Mouse (Mus musculus): ENCODE data around the gene Scn2b. TPM values are rescaled to one million over a fixed set of nuclear protein-coding genes. Genes with fewer than 3 reads are reported as not detected.

Scn2b gene
- polyA plus RNA-seq, 1 experiment: 0.83 TPM

DNA sequence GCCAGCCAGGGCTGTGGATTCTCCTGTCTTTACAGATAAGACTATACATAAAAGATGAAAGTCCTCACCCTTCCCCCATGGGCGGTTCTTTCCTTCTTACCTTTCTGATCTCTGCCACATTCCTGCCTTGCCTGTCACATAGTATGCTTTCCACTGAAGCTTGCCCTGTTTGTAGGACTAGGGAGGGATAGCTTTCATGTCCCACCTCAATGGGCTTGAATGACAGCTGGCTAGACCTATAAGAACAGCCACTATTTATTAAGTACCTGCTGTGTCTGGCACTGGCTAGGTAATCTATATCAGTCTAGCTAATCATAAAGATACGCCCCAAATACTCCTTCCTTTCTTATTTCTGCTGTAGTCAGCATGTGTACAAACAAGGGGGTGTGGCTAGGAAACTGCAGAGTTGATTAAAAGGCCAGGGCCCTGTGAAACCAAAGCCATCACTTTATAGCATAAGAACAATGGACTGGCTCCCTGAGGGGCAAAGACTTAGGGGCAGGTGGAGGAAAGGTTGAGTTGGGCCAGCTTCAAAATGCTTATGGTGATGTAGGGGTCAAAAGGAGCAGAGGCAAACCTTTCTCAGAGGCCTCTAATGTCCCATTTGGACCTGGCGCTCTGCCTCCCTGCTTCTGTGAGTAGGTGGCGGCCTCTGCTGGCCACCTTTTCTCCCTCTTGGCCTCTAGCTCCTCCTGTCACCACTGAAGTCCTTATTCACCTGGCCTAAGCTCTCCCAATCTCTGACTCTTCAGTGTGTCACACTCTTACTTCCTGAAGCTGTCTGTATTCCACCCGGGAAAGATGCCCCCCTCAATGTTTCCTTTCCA, 16.1 kb downstream of the Scn2b start:
- TF ChIP-seq CTCF (IDR thresholded peaks at IDR 0.05; ENCODE audit: borderline replicate concordance, insufficient read depth, low read length) (peak; percentile 69), POLR2A (IDR thresholded peaks at IDR 0.05; ENCODE audit: low read depth, low read length) (no peak)
- H3K27ac ChIP-seq (ENCODE audit: insufficient read depth, low read length): no peak overlapping the region
- no peak overlapping the region for H3K4me3 ChIP-seq (ENCODE audit: insufficient read depth, low read length)
- no peaks in the 10 kb centered on the region for H3K4me1 ChIP-seq (ENCODE audit: control insufficient read depth, insufficient read depth, low read length)

DNA sequence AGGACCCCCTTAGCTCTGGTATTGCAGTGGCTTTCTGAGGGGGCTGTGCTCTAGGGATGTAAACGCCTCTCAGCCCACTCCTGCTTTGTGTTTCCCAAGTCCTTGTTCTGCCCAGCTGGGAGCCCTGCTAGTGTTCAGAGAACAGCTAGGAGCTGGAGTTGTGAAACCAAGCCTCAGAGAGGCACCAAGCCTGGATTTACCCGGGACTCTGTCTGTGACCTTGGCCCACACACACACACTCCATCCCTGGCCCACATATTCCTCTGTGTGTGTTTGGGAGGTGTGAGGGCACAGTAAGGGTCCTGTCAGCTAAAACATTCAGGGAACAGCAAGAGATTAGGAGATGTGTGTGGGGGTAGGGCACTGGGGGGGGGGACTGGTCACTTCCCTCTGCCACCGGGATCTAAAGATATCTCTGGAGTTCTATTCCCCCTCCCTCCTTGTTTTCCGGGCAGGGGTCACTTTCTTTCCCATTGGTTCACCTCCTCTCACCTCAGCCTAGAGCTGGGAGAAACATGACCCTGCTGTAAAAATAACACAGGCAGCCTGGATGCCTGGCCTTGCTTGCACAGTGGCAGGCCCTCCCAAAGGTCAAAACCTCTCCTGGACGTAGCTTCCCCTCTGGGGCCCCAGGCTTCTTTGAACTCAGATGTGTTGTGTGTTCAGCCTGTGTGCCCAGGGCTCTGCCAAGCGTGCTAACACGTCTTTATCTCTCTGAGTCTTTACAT, 19.0 kb downstream of the Scn2b start:
- Histone ChIP-seq H3K4me1 (ENCODE audit: control insufficient read depth, insufficient read depth, low read length) (no peaks in the 10 kb centered on the region), H3K27ac (ENCODE audit: insufficient read depth, low read length) (no peak overlapping the region), H3K4me3 (ENCODE audit: insufficient read depth, low read length) (no peak overlapping the region)
- TF ChIP-seq POLR2A (IDR thresholded peaks at IDR 0.05; ENCODE audit: low read depth, low read length): no peak
- TF ChIP-seq CTCF (IDR thresholded peaks at IDR 0.05; ENCODE audit: borderline replicate concordance, insufficient read depth, low read length): no peak

GRCm38 (mm10) chr9:45138191-45139032, 20.8 kb downstream of the Scn2b start, which contains the start of gene Scn4b:
Scn4b (plus strand) TSS chr9:45138395.
- H3K4me1 ChIP-seq (ENCODE audit: control insufficient read depth, insufficient read depth, low read length): no peaks in the 10 kb centered on the region

DNA sequence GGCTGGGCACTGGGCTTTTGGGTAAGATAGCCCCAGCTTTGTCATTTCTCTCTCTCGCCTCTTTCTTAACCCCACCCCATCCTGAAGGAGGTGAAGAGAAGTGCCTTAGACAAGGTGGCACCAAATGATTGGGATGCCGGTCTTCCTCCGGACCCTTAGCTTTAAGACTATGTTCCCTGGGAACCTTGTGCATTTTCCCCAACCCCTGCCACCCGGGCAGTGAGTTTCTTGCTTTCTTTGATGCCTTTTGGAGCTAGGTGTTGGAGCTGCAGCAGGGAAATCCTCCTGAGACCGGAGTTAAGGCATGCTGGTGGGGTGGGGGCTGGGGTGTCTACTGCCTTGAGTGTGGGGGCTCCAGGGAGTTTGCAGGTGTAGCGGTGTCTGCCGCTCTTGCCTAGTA, 21.5 kb downstream of the Scn2b start:
- Histone ChIP-seq H3K27ac (ENCODE audit: insufficient read depth, low read length) (no peak overlapping the region), H3K4me3 (ENCODE audit: insufficient read depth, low read length) (no peak overlapping the region), H3K4me1 (ENCODE audit: control insufficient read depth, insufficient read depth, low read length) (no peaks in the 10 kb centered on the region)
- TF ChIP-seq POLR2A (IDR thresholded peaks at IDR 0.05; ENCODE audit: low read depth, low read length) (no peak), CTCF (IDR thresholded peaks at IDR 0.05; ENCODE audit: borderline replicate concordance, insufficient read depth, low read length) (no peak)

More at GRCm38 (mm10) chr9:45138191-45139032, 20.8 kb downstream of the Scn2b start, which contains the start of gene Scn4b:
- H3K4me3 ChIP-seq (ENCODE audit: insufficient read depth, low read length): peak within 1 kb of the TSS; percentile 29
- no peak within 1 kb of the TSS for H3K27ac ChIP-seq (ENCODE audit: insufficient read depth, low read length)
- no peak for TF ChIP-seq POLR2A (IDR thresholded peaks at IDR 0.05; ENCODE audit: low read depth, low read length)
- no peak for TF ChIP-seq CTCF (IDR thresholded peaks at IDR 0.05; ENCODE audit: borderline replicate concordance, insufficient read depth, low read length)

DNA sequence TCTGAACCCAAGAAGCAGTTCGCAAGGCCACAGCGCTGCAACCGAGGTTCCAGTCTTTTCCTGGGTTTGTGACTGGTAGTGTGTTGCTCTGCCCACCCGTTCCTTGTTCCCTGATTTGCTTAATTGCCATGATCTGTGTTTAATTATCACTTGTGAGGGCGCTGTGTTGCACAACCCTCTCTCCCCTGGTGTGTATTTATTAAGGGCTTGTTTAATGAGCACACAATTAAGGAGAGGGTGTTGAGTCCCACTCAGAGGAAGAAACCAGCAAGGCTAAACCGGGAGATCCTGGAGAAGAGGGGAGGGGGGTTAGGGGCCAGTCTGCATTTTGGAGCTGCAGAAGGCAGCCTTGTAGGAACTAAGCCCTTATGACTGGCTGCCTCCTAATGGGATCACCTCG, 23.4 kb downstream of the Scn2b start:
- no peak overlapping the region for H3K27ac ChIP-seq (ENCODE audit: insufficient read depth, low read length)
- TF ChIP-seq POLR2A (IDR thresholded peaks at IDR 0.05; ENCODE audit: low read depth, low read length) (no peak), CTCF (IDR thresholded peaks at IDR 0.05; ENCODE audit: borderline replicate concordance, insufficient read depth, low read length) (no peak)
- H3K4me1 ChIP-seq (ENCODE audit: control insufficient read depth, insufficient read depth, low read length): peaks cover 2% of the 10 kb centered on the region; the same call in 1 of the 2 replicates
- no peak overlapping the region for H3K4me3 ChIP-seq (ENCODE audit: insufficient read depth, low read length)

DNA sequence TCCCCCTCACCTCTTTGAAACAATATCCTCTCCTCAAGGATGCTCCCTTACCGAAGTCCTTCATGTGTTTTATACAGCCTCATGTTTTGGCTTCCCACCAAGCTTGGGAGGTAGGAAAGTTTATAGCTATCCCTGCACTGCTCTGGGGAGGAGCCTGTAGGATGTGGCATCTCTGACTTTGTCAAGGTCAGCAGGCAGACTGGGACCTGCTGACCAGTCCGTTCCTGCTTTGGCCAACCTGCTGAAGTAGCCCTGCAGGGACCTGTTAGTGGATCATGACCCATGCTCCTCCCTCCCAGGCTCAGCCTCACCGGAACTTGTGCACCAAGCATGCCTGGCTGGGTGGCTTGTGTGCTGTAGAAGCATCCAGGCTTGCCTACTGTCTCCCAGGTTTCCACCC, 25.1 kb downstream of the Scn2b start:
- Histone ChIP-seq H3K4me1 (ENCODE audit: control insufficient read depth, insufficient read depth, low read length) (peaks cover 2% of the 10 kb centered on the region; the same call in 1 of the 2 replicates), H3K27ac (ENCODE audit: insufficient read depth, low read length) (no peak overlapping the region), H3K4me3 (ENCODE audit: insufficient read depth, low read length) (no peak overlapping the region)
- TF ChIP-seq CTCF (IDR thresholded peaks at IDR 0.05; ENCODE audit: borderline replicate concordance, insufficient read depth, low read length) (no peak), POLR2A (IDR thresholded peaks at IDR 0.05; ENCODE audit: low read depth, low read length) (no peak)

GRCm38 (mm10) chr9:45145533-45146266, 28.1 kb downstream of the Scn2b start:
- no peak overlapping the region for H3K27ac ChIP-seq (ENCODE audit: insufficient read depth, low read length)
- H3K4me3 ChIP-seq (ENCODE audit: insufficient read depth, low read length): peak overlapping the region; percentile 26
- TF ChIP-seq CTCF (IDR thresholded peaks at IDR 0.05; ENCODE audit: borderline replicate concordance, insufficient read depth, low read length): no peak
- TF ChIP-seq POLR2A (IDR thresholded peaks at IDR 0.05; ENCODE audit: low read depth, low read length): no peak
- peaks cover 2% of the 10 kb centered on the region; the same call in 1 of the 2 replicates for H3K4me1 ChIP-seq (ENCODE audit: control insufficient read depth, insufficient read depth, low read length)

DNA sequence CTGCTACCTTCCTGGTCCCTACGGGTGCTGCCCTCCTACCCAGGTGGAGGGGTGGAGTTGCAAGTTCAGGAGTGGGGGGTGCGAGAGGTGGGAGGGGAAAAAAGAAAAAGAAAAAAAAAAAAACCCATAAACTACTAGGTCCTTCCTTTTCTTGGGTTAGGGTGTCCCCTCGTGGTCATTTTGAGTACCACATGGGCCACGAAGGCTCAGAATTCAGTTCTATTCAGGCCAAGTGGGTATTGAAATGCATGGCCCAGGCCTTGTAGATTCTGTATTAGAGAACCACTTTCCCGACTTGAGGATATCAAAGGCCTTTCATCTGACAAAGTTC, 28.6 kb downstream of the Scn2b start:
- peak overlapping the region; percentile 26 for H3K4me3 ChIP-seq (ENCODE audit: insufficient read depth, low read length)
- peaks cover 2% of the 10 kb centered on the region; the same call in 1 of the 2 replicates for H3K4me1 ChIP-seq (ENCODE audit: control insufficient read depth, insufficient read depth, low read length)
- TF ChIP-seq POLR2A (IDR thresholded peaks at IDR 0.05; ENCODE audit: low read depth, low read length): no peak
- peak; percentile 16; the same call in 1 of the 2 replicates for TF ChIP-seq CTCF (IDR thresholded peaks at IDR 0.05; ENCODE audit: borderline replicate concordance, insufficient read depth, low read length)
- no peak overlapping the region for H3K27ac ChIP-seq (ENCODE audit: insufficient read depth, low read length)

GRCm38 (mm10) chr9:45150933-45151332, 33.4 kb downstream of the Scn2b start:
- H3K27ac ChIP-seq (ENCODE audit: insufficient read depth, low read length): no peak overlapping the region
- TF ChIP-seq CTCF (IDR thresholded peaks at IDR 0.05; ENCODE audit: borderline replicate concordance, insufficient read depth, low read length) (no peak), POLR2A (IDR thresholded peaks at IDR 0.05; ENCODE audit: low read depth, low read length) (no peak)
- no peak overlapping the region for H3K4me3 ChIP-seq (ENCODE audit: insufficient read depth, low read length)
- H3K4me1 ChIP-seq (ENCODE audit: control insufficient read depth, insufficient read depth, low read length): no peaks in the 10 kb centered on the region
